Mouse (Mus musculus) intestine, embryonic 15.5 days (tissue): ENCODE results near the gene Tmc5. TPM values are rescaled to one million over a fixed set of nuclear protein-coding genes. Genes with fewer than 3 reads are reported as not detected.

Source experiments
- ATAC-seq: fragments of 200-750 bp; cut with Nextera tagmentation; 2 replicates; pipeline ENCODE4 v1.8.0; 2017; ENCODE audit warnings: moderate TSS enrichment, moderate library complexity
- H3K27ac ChIP-seq: fragments of 300-500 bp; sonication (generic); 2 replicates; pipeline ENCODE4 v1.5.1; 2015; ENCODE audit warnings: mild to moderate bottlenecking, inconsistent platforms
- H3K27me3 ChIP-seq: fragments of 300-500 bp; sonication (generic); replicated peaks from 2 replicates; pipeline ENCODE4 v1.6.1; 2015; ENCODE audit warnings: inconsistent platforms
- H3K36me3 ChIP-seq: fragments of 300-500 bp; sonication (generic); 2 replicates; pipeline ENCODE4 v1.6.1; 2015; ENCODE audit warnings: inconsistent platforms
- H3K4me1 ChIP-seq: fragments of 300-500 bp; sonication (generic); replicated peaks from 2 replicates; pipeline ENCODE4 v1.6.1; 2015; ENCODE audit warnings: inconsistent platforms
- H3K4me2 ChIP-seq: fragments of 300-500 bp; sonication (generic); replicated peaks from 2 replicates; pipeline ENCODE4 v1.6.1; 2015; ENCODE audit warnings: mild to moderate bottlenecking, inconsistent platforms
- H3K4me3 ChIP-seq: fragments of 300-500 bp; sonication (generic); replicated peaks from 2 replicates; pipeline ENCODE4 v1.5.1; 2015; ENCODE audit warnings: inconsistent platforms
- H3K9ac ChIP-seq: fragments of 300-500 bp; sonication (generic); 2 replicates; pipeline ENCODE4 v1.6.1; 2015; ENCODE audit warnings: inconsistent platforms
- H3K9me3 ChIP-seq: fragments of 300-500 bp; sonication (generic); 2 replicates; pipeline ENCODE4 v1.6.1; 2016; ENCODE audit warnings: inconsistent platforms
- WGBS: fragments of 180-500 bp; shearing (Covaris S2); methylation state at CpG from one replicate; pipeline ENCODE4 v1.1.7; 2015; 5-methylcytosine and 5-hydroxymethylcytosine counted together
- polyA plus RNA-seq: library from polyadenylated mRNA; unstranded; fragments of >200 nt; fragmentation: Nextera tagmentation; extraction: Ambion mirVana; gene quantifications from 2 replicates; pipeline ENCODE4 v1.2.1, GENCODE M21; 2015

Gene Tmc5
- polyA plus RNA-seq, 1 experiment from 2014 or later = 9.6 TPM

DNA sequence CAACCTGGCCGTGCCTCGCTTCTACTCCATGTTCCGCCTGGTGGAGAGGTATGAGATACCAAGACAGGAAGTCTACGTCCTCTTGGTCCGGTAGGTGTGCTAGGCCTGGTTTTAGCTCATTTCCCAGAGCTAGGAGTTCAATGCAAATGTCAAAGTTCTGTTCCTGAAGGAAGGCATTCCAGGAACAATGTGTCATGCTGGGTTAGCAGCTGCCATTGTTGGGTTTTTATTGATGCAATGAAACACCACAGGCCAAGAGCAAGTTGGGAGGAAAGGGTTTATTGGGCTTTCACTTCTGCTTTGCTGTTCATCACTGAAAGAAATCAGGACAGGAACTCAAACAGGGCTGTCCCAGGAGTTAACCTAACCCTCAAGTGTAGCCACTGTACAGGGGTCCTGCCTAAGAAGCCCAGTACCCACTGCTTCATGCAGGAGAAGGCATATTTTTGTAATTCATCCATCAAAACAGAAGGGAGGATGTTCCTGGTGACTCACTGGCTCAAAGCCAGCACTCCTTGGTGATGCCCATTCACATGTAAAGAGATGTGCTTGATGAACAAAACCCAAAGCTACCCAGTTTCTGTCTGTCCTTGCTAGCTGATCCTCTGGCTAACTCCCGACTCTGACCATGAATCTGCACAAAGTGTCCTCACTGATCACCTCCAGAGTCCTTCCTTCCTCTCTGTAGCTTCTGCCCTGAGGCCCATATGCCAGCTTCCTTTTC is 55.6 kb downstream of the Tmc5 start:
- Histone ChIP-seq H3K27ac (no peak overlapping the region), H3K4me2 (no peak overlapping the region), H3K36me3 (no peaks in the 10 kb centered on the region), H3K4me3 (no peak overlapping the region), H3K4me1 (no peaks in the 10 kb centered on the region), H3K9ac (no peak overlapping the region), H3K9me3 (no peaks in the 10 kb centered on the region), H3K27me3 (no peaks in the 10 kb centered on the region)
- ATAC-seq = no peak
- WGBS = 83% methylated on average over 6 of the region's 6 CpGs

DNA sequence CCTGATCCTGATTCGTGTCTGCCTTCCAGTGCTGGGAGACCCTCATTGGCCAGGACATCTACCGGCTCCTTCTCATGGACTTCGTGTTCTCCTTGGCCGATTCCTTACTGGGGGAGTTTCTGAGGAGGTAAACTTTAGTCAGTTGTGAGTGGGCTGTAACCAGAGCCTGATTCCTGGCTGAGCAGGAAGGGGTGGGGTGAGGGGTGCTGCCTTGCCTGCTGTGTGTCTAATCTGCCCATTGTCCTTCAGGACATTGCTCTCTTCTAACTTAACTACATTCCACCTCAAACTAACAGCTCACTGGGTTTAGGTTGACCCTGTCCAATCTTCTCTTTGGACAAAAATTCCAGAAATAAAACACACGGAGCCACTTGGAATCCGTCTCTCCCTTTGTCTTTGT is 59.6 kb downstream of the Tmc5 start:
- H3K27ac ChIP-seq = no peak overlapping the region
- no peak overlapping the region for H3K4me3 ChIP-seq
- WGBS = 40% methylated on average over 6 of the region's 6 CpGs
- H3K27me3 ChIP-seq = no peaks in the 10 kb centered on the region
- H3K9ac ChIP-seq = no peak overlapping the region
- no peaks in the 10 kb centered on the region for H3K9me3 ChIP-seq
- H3K4me2 ChIP-seq = no peak overlapping the region
- ATAC-seq = no peak
- no peaks in the 10 kb centered on the region for H3K36me3 ChIP-seq
- H3K4me1 ChIP-seq = no peaks in the 10 kb centered on the region

DNA sequence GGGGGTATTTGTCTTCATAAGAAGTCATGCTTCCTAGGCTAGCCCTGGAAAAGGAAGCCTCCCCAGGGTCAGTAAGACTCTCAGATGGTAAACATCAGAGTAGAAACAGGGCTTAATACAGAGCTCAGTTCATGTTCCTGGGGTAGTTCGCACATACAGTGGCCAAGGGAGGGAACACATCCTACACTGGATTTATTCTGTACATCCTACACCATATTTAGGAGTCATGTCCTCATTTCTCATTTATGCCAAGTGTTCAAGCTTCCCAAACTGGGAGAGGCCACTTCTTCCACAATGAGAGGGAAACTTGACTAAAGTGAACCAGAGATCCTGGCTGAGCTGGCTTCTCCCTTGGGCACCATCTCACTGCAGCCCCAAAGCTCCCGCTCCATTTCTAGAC is 70.7 kb downstream of the Tmc5 start:
- no peaks in the 10 kb centered on the region for H3K27me3 ChIP-seq
- no peak overlapping the region for H3K4me2 ChIP-seq
- no peaks in the 10 kb centered on the region for H3K36me3 ChIP-seq
- no peak overlapping the region for H3K9ac ChIP-seq
- no peak for ATAC-seq
- H3K4me3 ChIP-seq = no peak overlapping the region
- no peaks in the 10 kb centered on the region for H3K4me1 ChIP-seq
- WGBS = 92% methylated on average over 2 of the region's 2 CpGs
- no peaks in the 10 kb centered on the region for H3K9me3 ChIP-seq
- H3K27ac ChIP-seq = no peak overlapping the region

DNA sequence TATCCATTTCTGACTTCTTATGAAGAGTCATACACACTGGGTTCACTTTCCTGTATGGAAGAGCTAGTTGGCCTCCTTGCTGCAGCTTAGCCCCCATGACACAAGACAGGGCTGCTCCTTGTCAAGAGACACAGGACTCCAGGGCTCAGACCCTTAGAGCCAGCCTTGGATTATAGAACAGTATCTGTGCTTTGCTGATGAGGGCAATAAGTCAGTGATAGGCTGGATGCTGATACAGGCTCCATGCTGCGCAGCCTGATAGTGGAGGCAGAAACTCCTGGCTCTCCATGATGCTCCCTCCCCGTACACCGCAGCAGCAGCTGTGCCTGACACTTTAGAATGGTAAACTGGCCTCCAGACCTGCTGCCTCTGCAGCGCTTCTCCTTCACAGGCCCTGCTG is 73.0 kb downstream of the Tmc5 start:
- H3K9ac ChIP-seq = no peak overlapping the region
- H3K27me3 ChIP-seq = no peaks in the 10 kb centered on the region
- H3K4me2 ChIP-seq = no peak overlapping the region
- H3K9me3 ChIP-seq = no peaks in the 10 kb centered on the region
- no peak overlapping the region for H3K4me3 ChIP-seq
- WGBS = 59% methylated on average over 4 of the region's 4 CpGs
- H3K36me3 ChIP-seq = no peaks in the 10 kb centered on the region
- ATAC-seq = no peak
- H3K27ac ChIP-seq = no peak overlapping the region
- no peaks in the 10 kb centered on the region for H3K4me1 ChIP-seq

DNA sequence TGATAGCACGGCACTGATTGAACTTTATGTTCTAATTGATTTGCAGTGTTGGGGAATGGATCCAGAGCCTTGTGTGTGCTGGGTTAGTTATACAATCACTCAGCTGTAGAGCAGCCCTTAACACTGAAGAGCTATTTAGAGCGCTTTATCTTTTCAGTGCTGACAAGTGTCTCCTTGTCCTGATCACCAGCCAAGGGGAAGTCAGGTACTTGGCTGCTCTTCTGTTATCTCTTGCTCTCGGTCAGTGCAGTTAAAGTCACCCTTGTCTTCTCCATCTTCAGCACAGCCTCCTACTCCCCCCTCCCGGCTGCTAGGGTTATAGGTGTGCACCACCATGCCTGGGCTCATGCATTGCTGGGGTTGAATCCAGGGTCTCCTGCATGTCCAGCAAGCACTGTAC is 79.7 kb downstream of the Tmc5 start:
- no peak overlapping the region for H3K9ac ChIP-seq
- H3K4me3 ChIP-seq = no peak overlapping the region
- no peaks in the 10 kb centered on the region for H3K9me3 ChIP-seq
- ATAC-seq = no peak
- no peaks in the 10 kb centered on the region for H3K36me3 ChIP-seq
- no peaks in the 10 kb centered on the region for H3K4me1 ChIP-seq
- H3K4me2 ChIP-seq = no peak overlapping the region
- no peaks in the 10 kb centered on the region for H3K27me3 ChIP-seq
- no peak overlapping the region for H3K27ac ChIP-seq
- 84% methylated on average over 4 of the region's 4 CpGs for WGBS

DNA sequence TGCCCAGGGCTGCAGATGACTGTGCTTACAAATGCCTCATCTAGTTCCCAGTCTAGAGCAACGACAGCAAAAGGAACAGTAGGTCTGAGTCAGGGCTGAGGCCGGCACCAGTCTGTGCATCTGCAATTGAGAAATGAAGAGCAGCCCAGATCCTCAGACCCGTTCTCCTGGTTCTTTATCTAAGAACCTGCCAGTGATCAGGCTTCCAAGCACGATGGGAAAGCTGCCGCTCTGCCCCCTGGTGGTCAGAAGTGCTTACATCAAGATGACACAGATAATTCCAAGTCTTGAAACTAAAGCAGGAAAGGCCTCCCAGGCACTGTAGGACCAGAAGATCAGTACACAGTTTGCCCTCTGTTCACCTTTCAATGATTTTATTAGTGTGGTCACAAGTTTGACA is 91.1 kb downstream of the Tmc5 start:
- Histone ChIP-seq H3K4me3 (no peak overlapping the region), H3K4me1 (no peaks in the 10 kb centered on the region), H3K27ac (no peak overlapping the region), H3K9ac (no peak overlapping the region), H3K9me3 (no peaks in the 10 kb centered on the region), H3K4me2 (no peak overlapping the region), H3K27me3 (no peaks in the 10 kb centered on the region), H3K36me3 (peaks cover 29% of the 10 kb centered on the region)
- 19% methylated on average over 5 of the region's 5 CpGs for WGBS
- ATAC-seq = peak; percentile 75

DNA sequence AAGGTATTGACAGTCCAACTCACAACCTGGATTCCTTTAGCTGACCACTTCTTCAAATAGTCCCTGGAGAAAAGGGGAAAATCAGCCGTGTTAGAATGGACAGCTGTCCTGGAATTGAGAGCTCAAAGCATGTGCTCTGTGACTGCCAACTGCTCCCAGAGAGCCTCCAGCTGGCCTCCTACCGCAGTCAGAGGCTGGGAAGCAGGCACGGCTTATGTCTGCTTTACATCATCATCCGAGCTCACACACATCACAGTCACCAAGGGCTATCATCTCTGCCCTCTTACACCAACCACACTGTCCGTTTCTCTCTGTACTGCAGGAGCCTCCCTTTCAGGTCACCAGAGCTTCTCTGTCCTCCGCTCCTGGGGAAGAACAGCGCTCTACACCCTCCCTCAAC is 92.0 kb downstream of the Tmc5 start:
- Histone ChIP-seq H3K4me3 (no peak overlapping the region), H3K36me3 (peaks cover 33% of the 10 kb centered on the region), H3K27me3 (no peaks in the 10 kb centered on the region), H3K4me1 (no peaks in the 10 kb centered on the region), H3K9ac (no peak overlapping the region), H3K9me3 (no peaks in the 10 kb centered on the region), H3K4me2 (no peak overlapping the region), H3K27ac (no peak overlapping the region)
- WGBS = 64% methylated on average over 7 of the region's 7 CpGs
- no peak for ATAC-seq

DNA sequence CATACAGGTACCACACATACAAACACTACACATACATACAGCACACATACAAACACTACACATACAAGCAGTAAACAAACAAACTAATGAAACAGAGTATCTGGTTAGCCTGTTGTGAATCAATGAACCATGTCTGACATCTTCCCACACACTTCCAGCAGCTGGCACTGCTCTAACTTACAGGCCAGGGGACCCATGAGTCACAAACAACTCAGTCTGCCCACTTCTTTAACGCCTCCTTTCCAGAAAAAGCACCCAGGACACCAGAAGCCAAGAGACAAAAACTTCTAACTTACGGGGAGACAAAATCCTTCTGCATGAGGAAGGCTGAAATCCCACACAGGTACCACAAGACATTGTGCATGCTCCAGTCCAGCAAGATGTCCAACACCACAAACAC is 94.2 kb downstream of the Tmc5 start:
- no peak overlapping the region for H3K27ac ChIP-seq
- WGBS = 91% methylated on average over 2 of the region's 2 CpGs
- H3K9ac ChIP-seq = no peak overlapping the region
- no peak overlapping the region for H3K4me2 ChIP-seq
- H3K9me3 ChIP-seq = no peaks in the 10 kb centered on the region
- no peaks in the 10 kb centered on the region for H3K4me1 ChIP-seq
- no peak overlapping the region for H3K4me3 ChIP-seq
- H3K27me3 ChIP-seq = no peaks in the 10 kb centered on the region
- peaks cover 39% of the 10 kb centered on the region for H3K36me3 ChIP-seq
- no peak for ATAC-seq

DNA sequence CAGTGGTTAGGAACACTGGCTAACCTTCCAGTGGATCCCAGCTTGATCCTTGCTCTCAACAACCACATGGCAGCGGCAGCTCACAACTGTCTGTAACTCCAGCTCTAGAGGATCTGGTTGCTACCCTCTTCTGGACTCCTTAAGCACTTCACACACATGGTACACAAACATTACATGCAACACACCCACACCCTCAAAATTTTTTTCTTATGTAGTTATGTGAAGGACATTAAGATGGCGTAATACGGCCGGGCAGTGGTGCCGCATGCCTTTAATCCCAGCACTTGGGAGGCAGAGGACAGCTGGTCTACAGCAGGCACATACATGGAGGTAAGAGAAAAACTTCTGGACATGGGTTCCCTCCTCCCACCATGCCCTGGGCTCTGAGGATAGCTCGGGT is 99.0 kb downstream of the Tmc5 start:
- no peak overlapping the region for H3K4me3 ChIP-seq
- no peak overlapping the region for H3K4me2 ChIP-seq
- H3K27ac ChIP-seq = no peak overlapping the region
- H3K9me3 ChIP-seq = no peaks in the 10 kb centered on the region
- H3K27me3 ChIP-seq = no peaks in the 10 kb centered on the region
- ATAC-seq = no peak
- 95% methylated on average over 6 of the region's 6 CpGs for WGBS
- H3K36me3 ChIP-seq = peaks cover 19% of the 10 kb centered on the region
- H3K9ac ChIP-seq = no peak overlapping the region
- no peaks in the 10 kb centered on the region for H3K4me1 ChIP-seq

DNA sequence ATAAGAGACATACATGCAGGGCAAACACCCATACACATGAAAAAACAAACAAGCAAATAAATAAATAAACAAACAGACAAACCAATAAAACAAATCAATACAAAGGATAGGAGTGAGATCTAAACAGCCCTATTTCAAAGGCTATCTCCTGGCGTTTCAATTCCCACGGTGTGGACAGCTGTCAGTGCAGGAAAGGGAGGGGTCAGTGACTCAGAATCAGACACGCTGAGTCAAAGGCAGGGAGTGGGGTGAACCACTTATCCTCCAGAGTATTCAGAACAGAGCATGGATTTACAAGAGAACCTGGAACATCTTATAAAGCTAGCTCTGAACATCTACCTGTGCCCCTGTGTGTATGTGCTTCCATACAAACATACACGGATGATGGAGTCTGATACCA is 100.1 kb downstream of the Tmc5 start:
- 64% methylated on average over 4 of the region's 4 CpGs for WGBS
- no peaks in the 10 kb centered on the region for H3K4me1 ChIP-seq
- no peak for ATAC-seq

DNA sequence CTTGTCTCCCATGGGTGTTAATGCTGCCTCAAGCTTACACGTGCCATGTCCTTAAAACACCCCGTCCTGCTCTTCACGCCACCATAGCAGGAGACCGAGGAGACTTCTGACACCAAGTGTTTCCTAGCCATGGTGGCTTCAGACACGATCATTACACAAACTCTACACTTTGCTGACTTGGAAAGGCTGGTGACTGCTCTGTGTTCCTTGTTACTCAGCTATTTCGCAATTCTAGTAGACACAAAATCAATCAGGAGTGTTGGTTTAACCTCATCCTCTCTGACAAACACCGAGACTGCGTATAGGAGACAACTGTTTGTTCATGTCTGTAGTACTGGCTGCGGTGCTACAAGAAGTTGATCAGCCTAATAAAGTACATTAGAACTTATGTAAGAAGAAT is 101.8 kb downstream of the Tmc5 start:
- H3K27ac ChIP-seq = no peak overlapping the region
- no peak overlapping the region for H3K4me2 ChIP-seq
- WGBS = 79% methylated on average over 9 of the region's 9 CpGs
- no peaks in the 10 kb centered on the region for H3K9me3 ChIP-seq
- no peak overlapping the region for H3K4me3 ChIP-seq
- H3K4me1 ChIP-seq = 0 out of 2 replicates have a peak, but pooled peaks cover 4% of the 10 kb centered on the region
- H3K9ac ChIP-seq = no peak overlapping the region
- ATAC-seq = no peak
- no peaks in the 10 kb centered on the region for H3K27me3 ChIP-seq
- peaks cover 8% of the 10 kb centered on the region for H3K36me3 ChIP-seq

More for the DNA sequence above, 100.1 kb downstream of the Tmc5 start:
- Histone ChIP-seq H3K4me2 (no peak overlapping the region), H3K36me3 (peaks cover 14% of the 10 kb centered on the region), H3K9me3 (no peaks in the 10 kb centered on the region), H3K9ac (no peak overlapping the region), H3K27me3 (no peaks in the 10 kb centered on the region), H3K4me3 (no peak overlapping the region), H3K27ac (no peak overlapping the region)

DNA sequence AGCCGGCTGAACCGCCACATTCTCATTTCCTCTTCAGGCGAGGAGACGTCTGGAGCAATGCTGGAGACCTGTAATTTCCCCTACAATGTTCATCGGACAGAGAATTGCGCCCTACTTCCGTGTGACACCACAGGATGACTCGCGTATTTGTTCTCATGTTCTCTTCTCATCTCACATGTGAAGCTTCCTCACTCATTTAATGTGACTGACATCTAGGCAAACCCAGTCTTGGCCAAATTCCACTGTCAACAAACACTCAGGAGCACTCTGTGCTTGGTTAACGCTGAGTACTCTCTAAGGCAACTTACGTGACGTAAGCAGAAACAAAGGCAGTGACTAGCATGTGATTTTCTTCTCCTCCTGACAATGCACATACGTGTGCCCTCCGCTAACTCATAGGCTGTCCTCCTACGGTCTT is 106.1 kb downstream of the Tmc5 start:
- WGBS = 84% methylated on average over 15 of the region's 15 CpGs
- no peak overlapping the region for H3K27ac ChIP-seq
- H3K36me3 ChIP-seq = no peaks in the 10 kb centered on the region
- H3K9me3 ChIP-seq = no peaks in the 10 kb centered on the region
- no peaks in the 10 kb centered on the region for H3K27me3 ChIP-seq
- no peak for ATAC-seq
- H3K4me1 ChIP-seq = peaks cover 14% of the 10 kb centered on the region; the same call in 1 of the 2 replicates
- H3K9ac ChIP-seq = no peak overlapping the region
- H3K4me2 ChIP-seq = peak overlapping the region; percentile 78; the same call in 1 of the 2 replicates
- no peak overlapping the region for H3K4me3 ChIP-seq
